Mouse (Mus musculus): Measurements from ENCODE around the gene Olfr739. TPM values are rescaled to one million over a fixed set of nuclear protein-coding genes. Genes with fewer than 3 reads are reported as not detected.

Olfr739 gene
- not detected in 2 replicates for polyA plus RNA-seq (2012; rRNA removed)

GRCm38 (mm10) chr14:50418326-50418725 lies at the start of gene Olfr739:
TSS of gene Olfr739 (plus strand) at chr14:50418626.

GRCm38 (mm10) chr14:50380863-50381262 lies 37.6 kb upstream of the Olfr739 start, which contains the start of gene Olfr736:
TSS of gene Olfr736 (plus strand) at chr14:50381163.

DNA sequence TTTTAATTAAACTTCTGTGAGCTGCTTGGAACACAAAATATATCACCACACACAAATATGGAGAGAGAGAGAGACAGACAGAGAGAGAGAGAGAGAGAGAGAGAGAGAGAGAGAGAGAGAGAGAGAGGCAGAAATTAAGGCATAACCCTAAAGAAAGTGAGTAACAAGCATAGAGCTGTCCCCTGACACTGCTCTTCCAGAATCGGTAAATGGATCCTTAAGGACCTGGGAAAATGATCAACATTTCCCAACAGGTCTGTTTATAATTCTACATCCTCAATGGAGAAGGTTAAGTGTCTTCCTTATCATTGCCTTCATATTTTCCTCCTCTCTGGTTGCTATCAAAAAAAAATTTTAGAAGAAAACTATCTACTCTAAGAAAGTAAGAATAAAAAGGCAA lies 11.2 kb upstream of the Olfr739 start, which contains the start of gene Olfr738:
Gene Olfr738 (plus strand): TSS at position 301 of the 400 bp plus-strand sequence.

GRCm38 (mm10) chr14:50445245-50445644 lies 26.8 kb downstream of the Olfr739 start, which contains the start of gene Olfr740:
TSS of gene Olfr740 (plus strand) at chr14:50445545.

DNA sequence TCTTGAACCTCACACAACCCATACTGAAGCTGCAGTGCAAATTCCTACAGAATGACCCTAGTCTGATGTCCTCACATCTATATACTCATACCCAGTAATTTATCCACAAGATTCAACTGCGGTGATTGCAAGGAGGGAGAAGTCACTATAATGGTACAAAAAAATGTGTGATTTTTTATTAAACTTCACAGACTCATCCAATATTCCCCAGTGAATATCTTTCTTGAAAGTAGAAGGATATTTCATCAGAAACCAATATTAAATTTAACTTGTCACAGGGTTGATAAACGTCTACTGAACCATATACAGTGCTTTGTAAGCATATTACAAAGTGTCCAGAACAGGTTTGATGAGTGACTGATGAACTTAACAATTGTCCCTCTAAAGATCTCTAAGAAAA lies 54.0 kb downstream of the Olfr739 start, which contains the start of gene Olfr741:
Gene Olfr741 (plus strand): TSS at position 301 of the 400 bp plus-strand sequence.

Other genes with a start within 250 kb of the Olfr739 start
- gene Olfr730, start 230.4 kb upstream of the Olfr739 start, polyA plus RNA-seq (2012; rRNA removed): not detected in 2 replicates
- gene Olfr731, start 176.8 kb upstream of the Olfr739 start, polyA plus RNA-seq (2012; rRNA removed): not detected in 2 replicates
- gene Olfr732, start 134.4 kb upstream of the Olfr739 start, polyA plus RNA-seq (2012; rRNA removed): not detected in 2 replicates
- not detected in 2 replicates for gene Olfr733, start 117.1 kb upstream of the Olfr739 start, polyA plus RNA-seq (2012; rRNA removed)
- not detected in 2 replicates for gene Olfr734, start 91.9 kb upstream of the Olfr739 start, polyA plus RNA-seq (2012; rRNA removed)
- gene Olfr735, start 69.8 kb upstream of the Olfr739 start, polyA plus RNA-seq (2012; rRNA removed): not detected in 2 replicates
- gene Tlr11, start 60.7 kb upstream of the Olfr739 start, polyA plus RNA-seq (2012; rRNA removed): not detected in 2 replicates
- gene Olfr736, start 37.5 kb upstream of the Olfr739 start, polyA plus RNA-seq (2012; rRNA removed): not detected in 2 replicates
- not detected in 2 replicates for gene Olfr738, start 11.1 kb upstream of the Olfr739 start, polyA plus RNA-seq (2012; rRNA removed)
- not detected in 2 replicates for gene Olfr740, start 26.9 kb downstream of the Olfr739 start, polyA plus RNA-seq (2012; rRNA removed)
- gene Olfr741, start 54.1 kb downstream of the Olfr739 start, polyA plus RNA-seq (2012; rRNA removed): not detected in 2 replicates
- gene Olfr742, start 85.0 kb downstream of the Olfr739 start, polyA plus RNA-seq (2012; rRNA removed): not detected in 2 replicates
- not detected in 2 replicates for gene Olfr743, start 103.2 kb downstream of the Olfr739 start, polyA plus RNA-seq (2012; rRNA removed)
- gene Olfr744, start 196.3 kb downstream of the Olfr739 start, polyA plus RNA-seq (2012; rRNA removed): not detected in 2 replicates
- not detected in 2 replicates for gene Olfr745, start 220.8 kb downstream of the Olfr739 start, polyA plus RNA-seq (2012; rRNA removed)
- not detected in 2 replicates for gene Olfr746, start 228.5 kb downstream of the Olfr739 start, polyA plus RNA-seq (2012; rRNA removed)

Measured in central nervous system, embryonic 18 days (tissue).